Mouse (Mus musculus) adrenal gland, adult 18-20 months (tissue): Measurements from ENCODE around the gene Cops8. TPM values are rescaled to one million over a fixed set of nuclear protein-coding genes. Genes with fewer than 3 reads are reported as not detected.

Source experiments
- DNase-seq, 2 experiments: peaks; one replicate each; pipeline ENCODE4 v3.0.0; 2021 to 2022; ENCODE audit warnings: low spot score in 2 of 2
- long read RNA-seq, 2 experiments: library from polyadenylated mRNA; stranded (forward); transcript quantifications; one replicate each; pipeline ENCODE4 v2.0.0; 2021
- total RNA-seq, 2 experiments: library from RNA; stranded (reverse); gene quantifications; 1 replicate in 1 of 2; 2 replicates in 1 of 2; pipeline ENCODE4 v1.2.3; 2021

Cops8 gene
- total RNA-seq: 10 to 100 TPM; 83.9 to 84.4 TPM
- long read RNA-seq, experiment 1, transcript Cops8-201 (8 exons, 2,287 nt): major isoform, 52 of 54 reads
- long read RNA-seq, experiment 1, partial matches to known transcripts: 0 of 54 reads
- long read RNA-seq, experiment 1, other reads (novel, unspliced or antisense): 2 of 54 reads
- long read RNA-seq, experiment 2, transcript Cops8-201 (8 exons, 2,287 nt): major isoform, 116 of 130 reads
- long read RNA-seq, experiment 2, partial matches to known transcripts: 7 of 130 reads
- long read RNA-seq, experiment 2, other reads (novel, unspliced or antisense): 7 of 130 reads

DNA sequence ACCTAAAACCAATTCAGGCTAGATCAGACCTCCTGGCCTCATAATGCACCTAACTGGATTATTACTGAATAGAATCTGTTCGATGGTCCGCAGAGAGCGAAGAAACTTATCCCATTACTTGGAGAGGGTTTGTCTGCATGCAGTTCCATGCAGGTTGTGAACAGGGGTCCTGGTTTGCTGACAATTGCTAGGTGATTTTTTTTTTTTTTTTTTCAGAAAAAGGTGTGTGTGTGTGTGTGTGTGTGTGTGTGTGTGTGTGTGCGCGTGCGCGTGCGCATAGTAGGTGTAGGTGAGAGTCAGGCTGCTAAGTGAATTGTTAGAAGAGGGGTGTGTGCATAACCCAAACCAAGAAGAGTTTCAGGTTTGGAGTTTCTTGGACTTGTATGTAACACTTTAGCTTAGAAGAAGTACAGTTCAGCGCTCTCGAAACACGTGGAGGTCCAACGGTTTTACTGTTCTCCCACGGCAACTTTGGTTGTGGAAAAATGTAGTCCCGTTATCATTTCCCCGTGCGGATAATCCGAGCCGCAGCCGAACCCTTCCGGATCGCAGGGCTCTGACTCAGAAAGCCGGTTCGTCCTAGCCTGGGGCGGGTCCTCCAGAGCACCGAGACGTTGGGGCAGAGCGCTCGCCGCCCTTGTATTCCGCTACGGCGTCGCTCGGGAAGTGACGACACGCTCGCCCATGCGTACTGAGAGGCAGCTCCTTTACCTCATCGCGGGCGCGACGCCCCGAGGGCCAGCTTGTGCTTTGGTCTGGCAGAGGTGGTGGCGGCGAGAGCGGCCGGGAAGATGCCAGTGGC is at the start of gene Cops8:
Gene Cops8 (plus strand): TSS at position 223 of the 802 bp plus-strand sequence.
- DNase-seq: peak; percentile 98 to 99

DNA sequence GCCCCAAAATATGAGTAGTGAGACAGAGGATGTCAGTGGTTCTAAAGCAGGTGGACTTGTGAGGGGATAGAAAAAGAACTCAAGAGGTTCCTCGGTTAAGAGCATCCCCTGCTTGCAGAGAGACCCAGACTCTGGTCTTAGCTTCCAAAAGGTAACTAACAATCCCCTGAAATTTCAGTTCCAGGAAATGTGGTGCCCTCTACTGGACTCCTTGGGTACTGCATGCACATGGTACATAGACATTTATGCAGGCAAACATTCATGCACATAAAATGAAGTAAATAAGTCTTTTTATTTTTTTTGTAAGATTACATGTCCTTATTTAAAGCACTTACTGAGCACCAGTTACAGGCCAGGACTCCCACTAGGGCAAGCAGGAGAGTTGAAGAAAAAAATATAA is 45.6 kb upstream of the Cops8 start:
- DNase-seq: no peak

DNA sequence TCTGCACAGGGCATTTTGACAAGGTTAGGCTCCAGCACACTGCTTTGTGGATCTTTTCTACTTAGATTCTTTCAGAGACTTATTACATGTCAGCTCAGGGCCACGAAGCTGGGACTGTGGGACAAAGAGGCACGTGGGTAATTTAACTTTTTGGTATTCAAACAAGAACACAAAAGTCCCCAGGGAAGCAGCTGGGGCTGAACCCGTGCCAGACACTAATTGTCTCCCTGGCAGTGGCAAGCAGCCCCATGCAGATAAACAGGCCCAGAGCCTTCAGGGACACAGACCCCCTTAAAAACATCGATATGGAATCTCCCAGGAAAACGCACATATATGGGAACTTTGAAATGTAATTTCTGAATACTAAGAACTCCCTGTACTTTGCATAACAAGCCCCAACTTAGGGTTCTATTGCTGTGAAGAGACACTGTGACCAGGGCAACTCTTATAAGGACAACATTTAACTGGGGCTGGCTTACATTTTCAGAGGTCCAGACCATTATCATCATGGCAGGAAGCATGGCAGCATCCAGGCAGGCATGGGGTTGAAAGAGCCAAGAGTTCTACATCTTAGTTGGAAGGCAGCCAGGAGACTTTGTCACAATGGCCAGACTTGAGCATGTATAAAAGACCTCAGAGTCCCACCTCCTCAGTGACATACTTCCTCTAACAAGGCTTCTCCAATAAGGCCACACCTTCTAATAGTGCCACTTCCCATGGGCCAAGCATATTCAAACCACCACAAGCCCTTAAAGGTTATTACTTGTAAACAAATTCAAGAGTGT is 41.6 kb upstream of the Cops8 start:
- DNase-seq: no peak

DNA sequence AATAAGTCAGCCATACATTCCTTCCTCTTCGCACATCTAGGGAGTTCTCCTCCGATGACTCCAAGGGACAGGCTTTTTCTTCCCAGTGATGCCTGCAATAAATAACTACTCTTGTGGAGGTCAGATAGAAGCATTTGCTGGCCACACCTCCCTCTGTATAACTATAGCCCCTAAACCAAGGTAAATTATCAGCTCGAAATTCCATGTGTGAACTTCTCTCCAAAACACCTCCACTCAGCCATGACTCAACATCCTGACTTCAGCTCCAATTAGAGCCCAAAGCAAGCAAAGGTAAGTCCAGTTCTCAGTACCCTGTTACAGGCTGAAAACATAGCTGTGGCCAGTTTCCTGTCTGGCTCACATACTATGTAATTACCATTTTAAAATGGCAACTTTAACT is 38.8 kb upstream of the Cops8 start:
- DNase-seq: no peak

DNA sequence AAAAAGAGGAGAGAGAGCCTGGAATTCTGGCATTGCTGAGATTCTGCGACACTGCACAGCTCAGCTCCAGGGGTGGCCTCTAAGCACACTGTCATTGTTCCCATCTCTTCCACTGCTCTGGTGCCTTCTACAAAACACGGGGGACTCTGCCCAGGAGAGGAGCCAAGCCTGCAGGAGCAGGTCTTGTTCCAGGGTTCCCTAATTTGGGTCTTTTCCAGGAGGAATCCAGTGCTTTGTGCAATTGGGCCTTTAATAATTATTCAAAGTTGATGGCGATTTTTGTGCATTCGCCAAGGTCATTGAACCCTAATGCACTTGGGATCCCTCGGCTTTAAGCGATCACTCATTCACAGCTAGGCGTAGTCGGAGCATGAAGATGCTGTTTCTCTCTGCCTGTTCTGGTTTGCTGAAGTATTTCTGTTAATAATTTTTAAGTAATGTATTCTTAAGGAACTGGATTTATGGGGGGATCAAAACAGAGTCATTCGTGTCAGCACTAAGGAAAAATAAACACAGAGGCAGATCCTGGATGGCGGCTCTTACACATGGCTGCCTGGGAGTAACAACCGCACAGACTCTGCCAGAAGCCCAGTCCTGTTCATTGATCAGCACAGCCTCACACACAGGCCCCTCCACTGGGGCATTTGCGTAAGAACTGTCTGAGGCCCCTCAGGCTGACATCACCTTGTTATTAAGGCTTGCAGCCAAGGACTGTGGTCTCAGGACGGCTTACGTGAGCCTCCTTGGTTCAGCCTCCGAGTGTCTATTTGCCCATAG is 35.9 kb upstream of the Cops8 start:
- no peak for DNase-seq

DNA sequence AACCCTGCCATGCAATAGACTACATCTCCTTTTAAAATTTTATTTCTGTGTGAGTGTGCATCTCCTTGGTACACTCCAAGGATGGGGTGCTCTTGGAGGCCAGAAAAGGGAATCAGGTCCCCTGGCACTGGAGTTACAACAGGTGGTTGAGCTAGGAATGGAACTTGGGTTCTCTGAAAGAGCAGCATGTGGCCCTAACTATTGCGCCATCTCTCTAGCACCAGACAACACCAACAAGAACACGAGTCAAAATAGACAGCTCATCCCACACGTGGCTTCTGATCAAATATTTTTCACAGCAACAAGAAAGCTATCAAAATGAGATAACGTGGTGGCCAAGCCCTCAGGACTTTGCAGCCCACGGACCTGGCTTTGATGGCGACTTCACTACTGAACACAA is 28.9 kb upstream of the Cops8 start:
- DNase-seq: no peak

DNA sequence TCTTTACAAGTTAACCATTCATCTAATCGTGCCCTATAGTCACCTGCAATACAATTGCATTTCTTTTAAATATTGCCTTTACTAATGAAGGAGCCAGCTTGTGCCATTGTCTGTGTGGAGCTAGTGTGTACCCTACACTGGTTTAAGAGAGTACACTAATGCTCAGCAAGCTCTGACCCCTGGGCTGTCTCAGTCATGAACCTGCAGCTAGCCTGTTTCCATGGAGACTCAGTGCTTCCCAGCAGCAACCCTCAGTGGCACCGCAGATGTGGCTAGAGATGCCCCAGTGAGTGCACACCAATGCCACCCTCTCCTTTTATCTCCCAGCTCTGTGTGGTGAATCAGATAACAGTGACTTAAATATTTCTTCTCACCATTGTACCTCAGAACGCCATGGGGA is 27.9 kb upstream of the Cops8 start:
- DNase-seq: no peak

DNA sequence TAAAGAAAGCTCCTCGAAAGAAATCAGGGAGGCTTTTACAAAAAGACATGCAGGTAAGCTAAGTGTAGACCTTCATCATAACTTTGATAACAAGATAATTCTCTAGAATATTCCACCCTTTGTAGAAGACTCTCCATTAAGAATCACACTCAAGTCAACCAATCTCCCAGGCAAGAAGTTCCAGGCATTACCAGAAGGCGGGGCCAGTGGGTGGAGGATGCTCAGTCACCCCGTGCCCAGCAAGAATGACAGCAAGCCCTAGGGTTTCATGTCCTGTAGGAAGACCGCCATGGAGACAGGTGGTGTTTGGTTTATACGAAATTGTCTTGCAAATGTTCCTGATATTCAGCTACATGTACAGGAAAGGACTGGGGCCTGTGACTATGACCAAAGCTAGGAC is 25.4 kb upstream of the Cops8 start:
- DNase-seq: no peak

DNA sequence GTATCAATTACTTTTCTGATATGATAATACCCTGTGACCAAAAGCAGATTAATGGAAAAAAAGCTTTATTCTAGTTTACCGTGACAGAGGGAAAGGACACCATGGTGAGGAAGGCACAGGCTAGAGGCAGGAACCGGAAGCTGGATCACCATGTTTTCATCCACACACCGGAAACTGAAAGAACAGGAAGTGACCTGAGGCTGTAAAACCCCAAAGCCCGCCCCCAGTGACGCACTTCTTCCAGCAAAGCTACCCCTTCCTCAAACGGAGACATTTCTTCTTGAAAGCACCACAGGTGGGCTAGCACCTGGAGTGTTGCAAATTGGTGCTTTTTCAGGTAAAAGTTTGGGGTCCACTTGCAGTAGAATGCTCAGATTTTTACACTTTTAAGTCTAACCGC is 20.1 kb upstream of the Cops8 start:
- no peak for DNase-seq

DNA sequence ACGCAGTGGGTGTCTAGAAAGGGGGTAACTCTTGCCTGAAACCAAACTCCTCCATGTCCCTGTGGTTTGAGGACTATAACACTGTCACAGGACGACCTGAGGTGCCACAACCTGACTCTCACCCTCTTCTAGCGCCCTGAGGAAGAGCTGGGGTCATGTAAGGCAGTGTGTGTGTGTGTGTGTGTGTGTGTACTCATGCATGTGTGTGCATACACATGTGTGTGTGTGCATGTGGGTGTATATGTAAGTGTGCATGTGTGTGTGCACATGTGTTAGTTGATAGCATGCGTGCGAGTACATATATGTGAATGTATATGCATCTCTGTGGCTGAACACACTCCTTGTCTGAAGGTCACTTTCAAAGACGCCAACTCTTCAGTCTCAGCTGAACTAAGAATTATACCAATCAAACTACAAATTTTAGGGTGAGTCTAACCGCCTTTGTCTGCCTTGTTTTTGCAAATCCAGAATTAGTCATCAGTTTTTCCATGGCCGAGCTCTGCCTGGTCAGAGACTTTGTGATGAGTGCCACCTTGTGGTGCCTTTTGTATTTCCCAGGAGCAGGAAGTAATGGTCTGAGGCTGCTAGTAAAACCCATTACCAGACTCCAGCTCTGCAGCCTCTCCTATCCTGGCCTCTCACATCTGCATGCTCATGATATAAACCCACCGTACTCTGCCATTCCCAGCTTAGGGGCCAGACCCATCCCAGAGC is 14.6 kb upstream of the Cops8 start:
- peak; percentile 79 for DNase-seq

DNA sequence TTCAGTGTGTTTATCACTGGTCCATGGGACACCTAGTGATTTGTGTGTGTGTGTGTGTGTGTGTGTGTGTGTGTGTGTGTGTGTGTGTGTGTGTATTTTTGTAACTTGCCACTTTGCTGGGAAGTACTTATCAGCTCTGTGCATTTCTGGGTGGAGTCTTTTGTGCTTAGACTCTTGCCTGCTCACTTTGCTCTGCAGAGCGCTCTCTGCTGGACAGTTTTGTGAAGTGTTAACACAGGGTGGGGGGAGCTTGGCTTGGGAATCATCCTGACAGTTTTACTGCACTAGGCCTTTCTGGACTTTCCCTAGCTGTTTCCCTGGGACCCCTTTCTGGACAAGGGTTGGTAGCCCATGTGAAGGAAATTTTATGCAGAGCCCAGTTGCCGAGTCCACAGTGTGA is 12.0 kb upstream of the Cops8 start:
- peak in 1 of 2 experiments; percentile 18 for DNase-seq

DNA sequence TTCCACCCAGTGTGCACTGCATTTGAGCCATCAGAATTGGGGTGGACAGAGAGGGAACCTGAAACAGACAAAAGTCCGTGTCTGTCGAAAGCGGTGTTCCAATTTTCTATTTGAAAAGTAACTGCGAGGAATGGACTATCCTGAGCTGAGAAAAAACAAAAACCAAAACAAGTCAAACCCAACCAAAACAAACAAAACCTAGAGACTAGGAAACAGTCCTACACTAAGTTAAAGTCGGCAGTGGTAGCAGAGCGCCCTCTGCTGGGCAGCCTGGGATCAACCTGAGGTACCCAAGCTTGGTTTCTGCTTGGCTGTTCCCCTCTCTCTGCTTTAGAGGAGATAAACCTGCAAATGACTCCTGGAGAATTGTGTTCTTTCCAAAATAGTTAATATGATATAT is 10.0 kb upstream of the Cops8 start:
- DNase-seq: peak; percentile 71 to 84

DNA sequence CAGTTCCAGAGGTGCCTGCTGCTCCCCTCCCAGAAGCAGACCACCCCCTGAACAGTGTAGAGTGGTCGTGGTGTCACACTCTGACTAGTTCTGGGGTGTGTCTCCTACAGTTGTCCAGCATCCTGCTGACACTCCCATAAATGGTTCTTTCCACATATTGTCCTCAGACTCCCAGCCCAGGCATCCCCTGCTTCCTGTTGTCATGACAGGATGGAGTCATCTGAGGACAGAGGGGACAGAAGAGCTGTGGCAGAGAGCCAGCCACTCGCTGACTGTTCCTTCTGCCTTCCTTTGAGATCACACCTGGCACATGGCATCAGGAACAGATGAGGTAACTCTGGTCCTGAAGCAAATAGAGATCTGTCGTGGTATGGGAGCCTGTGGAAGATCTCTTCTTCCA is 3.6 kb upstream of the Cops8 start:
- DNase-seq: no peak

DNA sequence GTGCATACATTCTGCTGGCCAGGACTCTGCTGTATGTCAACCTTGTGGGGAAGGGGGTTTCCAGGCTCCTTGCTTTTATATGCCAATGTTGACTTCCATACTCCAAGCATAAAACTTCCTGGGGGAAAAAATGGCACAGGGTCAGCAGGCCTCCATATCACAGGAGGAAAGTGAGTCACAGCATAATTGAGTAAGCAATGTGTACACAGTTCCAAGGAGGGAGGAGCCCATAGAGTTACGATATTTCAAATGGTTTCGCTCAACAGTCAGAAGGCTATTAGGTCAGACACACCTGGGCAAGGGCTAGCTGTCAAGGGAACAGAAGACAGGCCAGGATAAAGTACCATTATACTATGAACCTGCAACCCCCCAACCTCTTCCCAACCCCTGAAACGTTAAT is 1.7 kb upstream of the Cops8 start:
- DNase-seq: no peak

DNA sequence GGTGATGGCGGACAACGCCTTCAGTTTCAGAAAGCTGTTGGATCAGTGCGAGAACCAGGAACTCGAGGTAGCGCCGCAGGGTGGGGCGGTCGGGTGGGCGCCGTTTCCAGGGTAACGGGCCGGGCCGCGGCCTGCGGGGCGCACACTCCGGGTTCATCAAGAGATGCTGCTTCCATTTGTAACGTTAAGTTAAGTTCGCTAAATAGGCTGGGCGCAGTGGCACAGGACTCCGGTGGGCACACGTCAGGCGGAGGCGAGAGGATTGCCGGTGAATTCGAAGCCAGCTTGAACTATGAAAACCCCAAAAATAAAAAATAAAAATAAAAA is 743 bp downstream of the Cops8 start:
- DNase-seq: no peak

DNA sequence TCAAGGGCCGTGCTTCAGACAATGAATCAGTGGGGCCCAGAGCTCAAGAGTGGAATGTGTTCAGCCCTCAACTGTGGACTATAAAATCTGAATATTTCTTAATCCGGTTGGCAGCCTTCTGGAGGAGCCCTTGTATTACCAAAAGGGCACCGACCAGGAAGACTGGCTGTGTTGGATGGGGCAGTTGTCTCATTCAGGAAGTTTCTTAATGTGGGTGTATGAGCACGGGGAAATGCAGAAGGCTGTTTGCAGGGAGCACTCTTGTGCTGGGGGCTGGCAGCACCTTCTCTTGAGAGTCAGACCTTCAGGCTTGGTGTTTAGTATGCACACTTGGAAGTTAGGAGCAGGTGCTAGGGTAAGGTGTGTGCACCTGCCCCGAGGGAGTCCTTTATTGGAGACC is 6.6 kb downstream of the Cops8 start:
- DNase-seq: no peak

DNA sequence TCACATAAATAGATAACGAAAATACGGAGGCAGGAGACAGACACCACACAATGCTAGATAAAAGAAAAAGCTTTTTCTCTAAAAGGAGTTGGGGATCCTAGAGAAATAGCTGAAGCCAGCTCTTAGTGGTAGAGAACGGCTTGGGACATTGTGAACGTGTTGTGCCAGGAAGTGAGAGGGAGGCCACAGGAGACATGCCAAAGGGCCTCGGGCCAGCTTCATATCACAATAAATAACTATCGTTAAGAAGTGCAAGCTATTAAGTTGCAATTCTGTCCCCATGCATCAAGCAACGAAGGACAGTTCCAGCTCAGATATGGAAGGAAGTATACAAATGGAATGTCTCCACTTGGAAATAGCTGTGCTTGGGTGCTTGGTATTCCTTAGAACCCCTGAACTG is 14.5 kb downstream of the Cops8 start:
- DNase-seq: no peak

DNA sequence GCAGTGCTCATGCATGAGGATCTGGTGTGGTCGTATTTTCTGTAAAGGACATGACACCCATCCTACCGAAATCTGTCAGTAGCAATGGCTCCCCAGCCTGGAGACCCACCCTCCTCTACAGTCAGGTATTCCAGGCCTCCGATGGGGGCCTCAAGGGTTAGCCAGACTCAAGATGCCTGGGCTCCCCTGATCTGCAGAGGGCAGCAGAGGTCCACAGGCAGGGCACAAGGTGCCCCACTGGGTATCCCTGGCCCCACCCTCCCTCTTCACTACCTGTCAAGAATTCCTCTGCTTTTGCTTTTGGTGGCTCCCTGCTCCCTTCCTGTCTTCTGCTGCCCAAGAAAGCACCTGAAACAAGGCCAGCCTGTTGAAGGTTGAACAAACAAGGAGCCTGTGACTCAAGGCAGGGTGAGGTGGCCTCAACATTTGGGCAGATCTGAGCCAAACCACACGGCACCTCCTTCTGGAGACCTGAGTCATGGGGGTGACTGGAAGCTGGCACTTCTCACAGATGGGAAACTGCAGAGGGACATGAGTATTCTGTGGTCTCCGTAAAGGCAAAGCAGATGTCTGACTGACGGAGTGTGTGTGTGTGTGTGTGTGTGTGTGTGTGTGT is 30.7 kb downstream of the Cops8 start:
- DNase-seq: peak in 1 of 2 experiments; percentile 15

DNA sequence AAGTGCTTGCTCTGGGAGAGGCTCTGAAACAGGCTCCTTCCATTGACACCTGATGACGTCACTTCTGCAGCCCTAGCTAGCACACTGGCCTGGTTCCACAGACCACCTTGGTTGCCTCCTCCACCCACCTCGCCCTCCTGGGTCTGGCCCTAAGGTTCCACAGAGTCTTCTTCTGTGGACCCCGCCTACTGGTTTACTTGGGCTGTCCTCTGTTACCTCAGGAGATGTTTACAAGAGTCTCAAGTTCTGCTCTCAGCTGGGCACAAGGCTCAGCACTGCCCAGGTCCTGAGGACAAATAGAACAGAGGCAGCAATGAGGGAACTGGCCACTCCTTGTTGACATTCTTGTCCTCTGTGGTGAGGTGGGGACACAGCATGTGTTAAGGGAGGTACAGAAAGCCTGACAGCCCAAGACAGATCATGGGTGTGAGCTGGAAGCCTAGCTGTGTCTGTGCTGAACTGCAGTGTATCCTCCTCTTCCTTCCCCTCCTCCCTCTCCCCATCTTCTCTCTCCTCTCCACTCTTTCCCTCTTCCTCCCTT is 31.5 kb downstream of the Cops8 start:
- no peak for DNase-seq

DNA sequence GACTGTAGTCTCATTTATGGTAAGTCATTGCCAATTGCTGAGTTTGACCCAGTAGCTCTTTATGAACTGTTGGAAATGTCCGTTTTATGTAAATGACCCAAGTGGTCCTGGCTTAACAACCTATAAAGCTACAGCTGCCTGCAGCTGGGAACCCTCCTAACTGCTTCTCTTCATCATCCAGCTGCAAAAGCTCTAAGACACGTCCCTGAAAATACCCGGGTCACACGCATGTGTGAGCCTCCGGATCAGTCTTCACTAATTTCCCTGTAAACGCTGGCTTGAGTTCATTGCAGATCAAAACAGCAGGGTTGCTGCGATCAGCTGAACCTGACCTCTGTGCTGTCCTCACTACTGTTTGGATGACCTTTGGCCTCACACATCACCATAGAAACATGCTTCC is 35.6 kb downstream of the Cops8 start:
- DNase-seq: no peak
